Mouse (Mus musculus): ENCODE results near the gene Zswim3. TPM values are rescaled to one million over a fixed set of nuclear protein-coding genes. Genes with fewer than 3 reads are reported as not detected.

Gene Zswim3
- polyA plus RNA-seq, 1 experiment = 18.0 TPM

DNA sequence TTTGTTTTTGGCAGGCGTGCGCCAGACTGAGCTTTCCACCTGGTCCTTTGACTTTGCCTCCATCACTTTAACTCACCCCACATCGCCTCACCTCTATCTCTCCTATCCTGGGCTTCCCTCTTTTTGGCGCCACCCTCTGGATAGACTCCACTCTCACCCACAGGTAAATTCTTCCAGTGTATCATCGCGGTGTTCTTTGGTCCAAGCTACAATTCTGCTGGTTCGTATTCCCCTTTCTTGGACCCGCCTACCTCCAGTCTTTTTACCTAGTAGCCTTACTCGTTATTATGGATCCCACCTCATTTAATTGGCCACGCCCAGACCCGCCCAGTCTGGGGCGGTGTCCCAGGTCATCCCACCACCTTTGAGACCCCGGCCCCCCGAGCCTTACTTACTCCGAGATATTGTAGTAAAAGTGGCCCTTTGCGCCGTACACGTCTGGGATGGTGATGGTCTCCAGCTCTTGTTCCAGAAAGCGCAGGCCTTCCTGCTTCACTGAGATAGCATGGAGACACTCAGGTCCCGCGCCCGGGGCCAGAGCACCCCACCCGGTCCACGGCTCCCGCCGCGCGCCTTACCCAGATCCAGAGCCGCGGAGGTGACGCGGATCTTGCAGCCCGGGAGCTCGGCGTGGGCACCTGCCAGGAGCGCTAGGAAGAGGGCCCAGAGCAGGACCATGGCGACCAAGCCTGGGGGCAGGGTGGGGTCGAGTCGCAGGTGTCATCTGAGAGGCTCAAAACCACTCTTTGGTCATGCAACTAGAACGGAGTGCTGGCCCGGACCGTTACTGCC, 51.6 kb downstream of the Zswim3 start:
- Histone ChIP-seq H3K36me3 (ENCODE audit: control insufficient read depth, insufficient read depth, low read length) (no peaks in the 10 kb centered on the region), H3K27me3 (ENCODE audit: control insufficient read depth, insufficient read depth, low read length) (no peaks in the 10 kb centered on the region), H3K27ac (ENCODE audit: control insufficient read depth, insufficient read depth, low read depth, low read length) (no peak overlapping the region), H3K4me1 (ENCODE audit: control insufficient read depth, insufficient read depth, low read length) (peaks cover 7% of the 10 kb centered on the region), H3K4me3 (ENCODE audit: control insufficient read depth, low read depth, low read length) (peak overlapping the region; percentile 69)
- no peak for TF ChIP-seq CTCF (IDR thresholded peaks at IDR 0.05; ENCODE audit: control insufficient read depth, insufficient read depth, insufficient replicate concordance, low read depth, low read length)
- TF ChIP-seq POLR2A (IDR thresholded peaks at IDR 0.05; ENCODE audit: control insufficient read depth, low read depth, low read length) = no peak

DNA sequence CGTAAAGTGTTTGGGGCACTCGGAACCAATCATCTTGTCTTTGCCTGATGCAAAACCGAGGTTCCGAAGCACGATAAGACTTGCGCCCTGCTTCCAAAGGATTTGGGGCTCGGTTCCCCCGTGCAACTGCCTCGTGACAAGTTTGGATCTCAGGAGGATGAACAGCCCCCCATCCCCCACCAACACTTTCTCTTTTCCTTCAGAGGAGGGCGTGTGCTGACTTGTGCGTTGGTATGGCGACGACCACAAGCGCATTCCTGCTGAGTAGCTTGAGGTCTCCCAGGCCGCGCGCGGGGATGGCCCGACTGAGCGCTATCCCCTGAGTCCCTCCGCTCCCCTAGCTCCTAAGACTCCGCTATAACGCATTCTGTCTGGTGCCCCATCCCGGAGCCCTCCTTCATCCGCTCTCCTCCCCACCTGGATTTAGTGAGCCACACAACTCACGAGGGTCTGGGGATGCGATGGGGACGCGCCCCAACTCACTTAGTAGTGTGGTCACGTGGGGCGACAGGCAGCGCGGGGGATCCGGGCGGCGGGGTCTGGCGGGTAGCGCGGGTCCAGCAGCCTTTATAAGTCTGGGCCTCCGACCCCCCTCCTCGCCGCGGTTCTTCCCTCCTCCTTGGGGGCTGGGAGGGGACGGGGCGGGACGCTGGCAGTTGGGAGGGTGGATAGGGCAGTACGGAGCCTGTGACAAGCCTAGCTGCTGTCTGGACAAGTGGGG, 52.4 kb downstream of the Zswim3 start, which contains the start of gene Pltp:
TSS of gene Pltp (minus strand) at position 611 of the 721 bp plus-strand sequence.
- Histone ChIP-seq H3K4me1 (ENCODE audit: control insufficient read depth, insufficient read depth, low read length) (peaks cover 7% of the 10 kb centered on the region), H3K27me3 (ENCODE audit: control insufficient read depth, insufficient read depth, low read length) (no peaks in the 10 kb centered on the region)

DNA sequence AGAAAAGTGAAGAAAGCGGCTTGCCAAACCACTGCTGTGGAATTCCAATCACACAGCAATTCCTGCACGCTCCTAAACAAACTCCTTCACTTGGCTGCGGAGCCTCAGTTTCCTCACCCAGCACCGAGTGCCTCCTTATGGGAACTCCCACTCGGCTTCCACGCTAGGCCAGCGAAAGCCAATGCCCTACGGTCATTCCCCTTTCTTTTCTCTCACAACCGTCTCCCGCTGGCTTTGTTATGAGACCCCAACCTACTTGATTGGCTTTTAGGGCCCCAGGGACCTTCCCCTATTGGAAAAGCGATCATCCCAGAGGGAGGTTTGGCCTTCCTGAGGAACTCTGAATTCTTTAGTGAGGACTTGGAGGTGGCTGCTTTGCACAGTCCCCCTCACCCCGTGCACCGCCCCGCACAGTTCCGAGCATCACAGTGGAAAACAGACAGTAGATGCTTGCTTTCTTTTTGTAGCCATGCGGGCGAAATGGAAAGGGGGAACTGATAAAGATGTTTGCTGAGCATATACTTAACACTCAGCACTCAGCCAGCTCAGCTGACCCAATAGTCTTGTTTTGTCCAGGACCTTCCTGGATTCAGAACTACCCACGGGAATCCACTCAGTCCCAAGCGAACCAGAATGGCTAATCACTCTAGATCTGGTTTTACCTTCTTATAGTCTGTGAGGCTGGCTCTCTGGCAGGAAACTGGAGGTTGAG, 53.1 kb downstream of the Zswim3 start:
- Histone ChIP-seq H3K27ac (ENCODE audit: control insufficient read depth, insufficient read depth, low read depth, low read length) (no peak overlapping the region), H3K4me3 (ENCODE audit: control insufficient read depth, low read depth, low read length) (peak overlapping the region; percentile 26; the same call in 1 of the 2 replicates), H3K27me3 (ENCODE audit: control insufficient read depth, insufficient read depth, low read length) (no peaks in the 10 kb centered on the region), H3K4me1 (ENCODE audit: control insufficient read depth, insufficient read depth, low read length) (peaks cover 7% of the 10 kb centered on the region), H3K36me3 (ENCODE audit: control insufficient read depth, insufficient read depth, low read length) (no peaks in the 10 kb centered on the region)
- TF ChIP-seq POLR2A (IDR thresholded peaks at IDR 0.05; ENCODE audit: control insufficient read depth, low read depth, low read length) (no peak), CTCF (IDR thresholded peaks at IDR 0.05; ENCODE audit: control insufficient read depth, insufficient read depth, insufficient replicate concordance, low read depth, low read length) (no peak)

More for the DNA sequence above, 52.4 kb downstream of the Zswim3 start, which contains the start of gene Pltp:
- Histone ChIP-seq H3K4me3 (ENCODE audit: control insufficient read depth, low read depth, low read length) (peak within 1 kb of the TSS; percentile 69), H3K36me3 (ENCODE audit: control insufficient read depth, insufficient read depth, low read length) (no peaks in the 10 kb centered on the region), H3K27ac (ENCODE audit: control insufficient read depth, insufficient read depth, low read depth, low read length) (no peak within 1 kb of the TSS)
- TF ChIP-seq POLR2A (IDR thresholded peaks at IDR 0.05; ENCODE audit: control insufficient read depth, low read depth, low read length) = peak; percentile 40; the same call in 1 of the 2 replicates
- no peak for TF ChIP-seq CTCF (IDR thresholded peaks at IDR 0.05; ENCODE audit: control insufficient read depth, insufficient read depth, insufficient replicate concordance, low read depth, low read length)

DNA sequence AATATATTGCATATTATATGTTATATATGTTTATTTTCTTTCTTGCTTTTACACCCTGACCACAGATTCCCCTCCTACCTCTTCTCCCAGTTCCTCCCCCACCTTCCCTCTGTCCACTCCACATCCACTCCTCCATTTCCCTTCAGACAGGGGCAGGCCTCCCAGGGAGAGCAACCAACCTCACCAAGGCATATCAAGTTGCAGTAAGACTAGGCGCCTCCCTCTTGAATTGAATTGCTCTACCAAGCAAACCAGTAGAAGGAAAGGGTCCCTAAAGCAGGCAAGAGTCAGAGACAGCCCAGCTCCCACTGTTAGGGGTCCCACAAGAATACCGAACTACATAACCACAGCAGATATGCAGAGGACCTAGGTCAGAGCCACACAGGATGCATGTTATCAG, 54.3 kb downstream of the Zswim3 start:
- Histone ChIP-seq H3K27me3 (ENCODE audit: control insufficient read depth, insufficient read depth, low read length) (no peaks in the 10 kb centered on the region), H3K36me3 (ENCODE audit: control insufficient read depth, insufficient read depth, low read length) (no peaks in the 10 kb centered on the region), H3K4me1 (ENCODE audit: control insufficient read depth, insufficient read depth, low read length) (peaks cover 7% of the 10 kb centered on the region), H3K27ac (ENCODE audit: control insufficient read depth, insufficient read depth, low read depth, low read length) (no peak overlapping the region), H3K4me3 (ENCODE audit: control insufficient read depth, low read depth, low read length) (no peak overlapping the region)
- TF ChIP-seq CTCF (IDR thresholded peaks at IDR 0.05; ENCODE audit: control insufficient read depth, insufficient read depth, insufficient replicate concordance, low read depth, low read length) = no peak
- no peak for TF ChIP-seq POLR2A (IDR thresholded peaks at IDR 0.05; ENCODE audit: control insufficient read depth, low read depth, low read length)

DNA sequence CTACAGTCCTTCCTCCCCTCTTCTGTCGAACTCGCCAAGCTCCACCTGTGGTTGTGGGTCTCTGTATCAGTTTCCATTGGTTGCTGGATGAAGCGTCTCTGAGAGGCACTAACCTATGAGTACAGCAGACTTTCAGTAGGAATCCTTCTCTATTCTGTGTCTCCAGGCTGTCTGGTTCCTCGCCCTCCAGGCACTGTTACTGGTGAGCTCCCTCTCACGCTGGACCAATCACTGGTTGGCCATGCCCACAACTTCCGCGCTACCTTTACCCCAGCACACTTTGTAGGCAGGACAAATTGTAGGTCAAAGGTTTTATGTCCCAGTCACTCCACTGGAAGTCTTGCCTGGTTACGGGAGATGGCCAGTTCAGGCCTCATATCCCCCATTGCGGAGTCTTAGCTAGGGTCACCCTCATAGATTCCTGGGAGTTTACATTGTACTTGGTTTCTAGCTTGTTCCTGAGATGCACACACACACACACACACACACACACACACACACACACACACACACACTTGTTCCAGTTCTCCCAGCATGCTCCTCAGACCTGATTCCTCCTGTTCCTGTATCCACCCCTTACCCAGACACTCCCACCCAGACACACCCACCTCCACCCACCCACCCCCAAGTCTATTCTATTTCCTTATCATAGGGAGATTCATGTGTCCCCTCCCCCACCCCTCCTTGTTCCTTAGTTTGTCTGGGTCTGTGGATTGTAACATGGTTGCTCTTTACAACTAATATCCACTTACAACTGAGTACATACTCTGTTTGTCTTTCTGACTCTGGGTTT, 54.9 kb downstream of the Zswim3 start:
- Histone ChIP-seq H3K36me3 (ENCODE audit: control insufficient read depth, insufficient read depth, low read length) (no peaks in the 10 kb centered on the region), H3K4me1 (ENCODE audit: control insufficient read depth, insufficient read depth, low read length) (peaks cover 7% of the 10 kb centered on the region), H3K27ac (ENCODE audit: control insufficient read depth, insufficient read depth, low read depth, low read length) (no peak overlapping the region), H3K4me3 (ENCODE audit: control insufficient read depth, low read depth, low read length) (no peak overlapping the region), H3K27me3 (ENCODE audit: control insufficient read depth, insufficient read depth, low read length) (no peaks in the 10 kb centered on the region)
- TF ChIP-seq POLR2A (IDR thresholded peaks at IDR 0.05; ENCODE audit: control insufficient read depth, low read depth, low read length) (no peak), CTCF (IDR thresholded peaks at IDR 0.05; ENCODE audit: control insufficient read depth, insufficient read depth, insufficient replicate concordance, low read depth, low read length) (no peak)

DNA sequence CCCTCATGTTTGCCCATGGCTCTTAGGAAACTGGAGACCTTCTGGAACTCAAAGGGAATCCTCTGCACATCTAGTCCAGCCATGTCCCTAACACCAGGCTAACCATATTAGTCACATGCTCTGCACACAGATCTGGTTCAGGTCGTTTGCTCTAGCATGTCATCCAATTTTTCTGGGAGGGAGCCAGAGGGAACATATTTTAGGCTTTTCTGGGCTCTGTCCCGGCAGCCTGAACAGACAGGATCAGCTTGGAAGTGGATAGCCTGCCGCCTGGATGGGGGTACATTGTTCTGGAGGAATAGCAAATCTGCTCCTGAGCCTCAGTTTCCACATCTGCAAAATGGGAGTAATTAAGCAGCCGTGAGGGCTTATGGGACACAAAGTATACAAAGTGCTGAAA, 56.2 kb downstream of the Zswim3 start:
- H3K27me3 ChIP-seq (ENCODE audit: control insufficient read depth, insufficient read depth, low read length) = no peaks in the 10 kb centered on the region
- H3K27ac ChIP-seq (ENCODE audit: control insufficient read depth, insufficient read depth, low read depth, low read length) = no peak overlapping the region; the same call in 1 of the 2 replicates
- no peaks in the 10 kb centered on the region for H3K36me3 ChIP-seq (ENCODE audit: control insufficient read depth, insufficient read depth, low read length)
- no peak for TF ChIP-seq POLR2A (IDR thresholded peaks at IDR 0.05; ENCODE audit: control insufficient read depth, low read depth, low read length)
- peaks cover 7% of the 10 kb centered on the region for H3K4me1 ChIP-seq (ENCODE audit: control insufficient read depth, insufficient read depth, low read length)
- H3K4me3 ChIP-seq (ENCODE audit: control insufficient read depth, low read depth, low read length) = no peak overlapping the region
